Mouse (Mus musculus): ENCODE results near the gene Mast3. TPM values are rescaled to one million over a fixed set of nuclear protein-coding genes. Genes with fewer than 3 reads are reported as not detected.

Gene Mast3
- polyA plus RNA-seq, 1 experiment = 57.2 TPM

- TF ChIP-seq POLR2A (IDR thresholded peaks at IDR 0.05; ENCODE audit: insufficient read depth, low read depth, low read length) = no peak
- WGBS = 2% methylated on average over 66 of the region's 66 CpGs
- Histone ChIP-seq H3K27ac (ENCODE audit: insufficient read depth, low read depth, low read length) (peak overlapping the region; percentile 86), H3K4me3 (ENCODE audit: insufficient read depth, low read depth, low read length) (peak overlapping the region; percentile 69), H3K4me1 (ENCODE audit: control insufficient read depth, insufficient read depth, low read length) (peaks cover 6% of the 10 kb centered on the region)
These were observed 34.0 kb upstream of the Mast3 start for GRCm38 (mm10) chr8:70838654-70839407.

- TF ChIP-seq CTCF (IDR thresholded peaks at IDR 0.05; ENCODE audit: insufficient read depth, low read depth, low read length) = no peak
- no peak for TF ChIP-seq POLR2A (IDR thresholded peaks at IDR 0.05; ENCODE audit: insufficient read depth, low read depth, low read length)
- Histone ChIP-seq H3K4me1 (ENCODE audit: control insufficient read depth, insufficient read depth, low read length) (peaks cover 9% of the 10 kb centered on the region), H3K27ac (ENCODE audit: insufficient read depth, low read depth, low read length) (no peak overlapping the region), H3K4me3 (ENCODE audit: insufficient read depth, low read depth, low read length) (no peak overlapping the region)
- WGBS = 75% methylated on average over 12 of the region's 12 CpGs
These were observed 31.8 kb upstream of the Mast3 start for GRCm38 (mm10) chr8:70836666-70837065.

GRCm38 (mm10) chr8:70834071-70834470, 29.2 kb upstream of the Mast3 start:
- TF ChIP-seq POLR2A (IDR thresholded peaks at IDR 0.05; ENCODE audit: insufficient read depth, low read depth, low read length) = no peak
- TF ChIP-seq CTCF (IDR thresholded peaks at IDR 0.05; ENCODE audit: insufficient read depth, low read depth, low read length) = no peak
- Histone ChIP-seq H3K4me1 (ENCODE audit: control insufficient read depth, insufficient read depth, low read length) (peaks cover 8% of the 10 kb centered on the region), H3K4me3 (ENCODE audit: insufficient read depth, low read depth, low read length) (no peak overlapping the region), H3K27ac (ENCODE audit: insufficient read depth, low read depth, low read length) (no peak overlapping the region)
- 96% methylated on average over 3 of the region's 3 CpGs for WGBS

- H3K4me1 ChIP-seq (ENCODE audit: control insufficient read depth, insufficient read depth, low read length) = peaks cover 4% of the 10 kb centered on the region
- H3K4me3 ChIP-seq (ENCODE audit: insufficient read depth, low read depth, low read length) = no peak overlapping the region
These were observed 28.7 kb upstream of the Mast3 start for GRCm38 (mm10) chr8:70833520-70833919.

GRCm38 (mm10) chr8:70833018-70833482, 28.2 kb upstream of the Mast3 start:
- WGBS = 49% methylated on average over 9 of the region's 9 CpGs
- Histone ChIP-seq H3K27ac (ENCODE audit: insufficient read depth, low read depth, low read length) (no peak overlapping the region), H3K4me1 (ENCODE audit: control insufficient read depth, insufficient read depth, low read length) (0 out of 2 replicates have a peak, but pooled peaks cover 3% of the 10 kb centered on the region), H3K4me3 (ENCODE audit: insufficient read depth, low read depth, low read length) (no peak overlapping the region)
- TF ChIP-seq CTCF (IDR thresholded peaks at IDR 0.05; ENCODE audit: insufficient read depth, low read depth, low read length) (no peak), POLR2A (IDR thresholded peaks at IDR 0.05; ENCODE audit: insufficient read depth, low read depth, low read length) (no peak)

More at GRCm38 (mm10) chr8:70833520-70833919, 28.7 kb upstream of the Mast3 start:
- 50% methylated on average over 15 of the region's 15 CpGs for WGBS
- TF ChIP-seq CTCF (IDR thresholded peaks at IDR 0.05; ENCODE audit: insufficient read depth, low read depth, low read length) (no peak), POLR2A (IDR thresholded peaks at IDR 0.05; ENCODE audit: insufficient read depth, low read depth, low read length) (no peak)
- H3K27ac ChIP-seq (ENCODE audit: insufficient read depth, low read depth, low read length) = no peak overlapping the region

GRCm38 (mm10) chr8:70832371-70832770, 27.5 kb upstream of the Mast3 start:
- no peak for TF ChIP-seq POLR2A (IDR thresholded peaks at IDR 0.05; ENCODE audit: insufficient read depth, low read depth, low read length)
- no peak for TF ChIP-seq CTCF (IDR thresholded peaks at IDR 0.05; ENCODE audit: insufficient read depth, low read depth, low read length)
- H3K27ac ChIP-seq (ENCODE audit: insufficient read depth, low read depth, low read length) = no peak overlapping the region
- 0 out of 2 replicates have a peak, but pooled peaks cover 3% of the 10 kb centered on the region for H3K4me1 ChIP-seq (ENCODE audit: control insufficient read depth, insufficient read depth, low read length)
- 61% methylated on average over 11 of the region's 11 CpGs for WGBS
- no peak overlapping the region for H3K4me3 ChIP-seq (ENCODE audit: insufficient read depth, low read depth, low read length)

GRCm38 (mm10) chr8:70831517-70831916, 26.7 kb upstream of the Mast3 start:
- WGBS = 90% methylated on average over 8 of the region's 8 CpGs
- no peak overlapping the region for H3K27ac ChIP-seq (ENCODE audit: insufficient read depth, low read depth, low read length)
- 0 out of 2 replicates have a peak, but pooled peaks cover 3% of the 10 kb centered on the region for H3K4me1 ChIP-seq (ENCODE audit: control insufficient read depth, insufficient read depth, low read length)
- H3K4me3 ChIP-seq (ENCODE audit: insufficient read depth, low read depth, low read length) = no peak overlapping the region
- no peak for TF ChIP-seq POLR2A (IDR thresholded peaks at IDR 0.05; ENCODE audit: insufficient read depth, low read depth, low read length)
- no peak for TF ChIP-seq CTCF (IDR thresholded peaks at IDR 0.05; ENCODE audit: insufficient read depth, low read depth, low read length)

GRCm38 (mm10) chr8:70827796-70828195, 22.9 kb upstream of the Mast3 start:
- Histone ChIP-seq H3K4me1 (ENCODE audit: control insufficient read depth, insufficient read depth, low read length) (0 out of 2 replicates have a peak, but pooled peaks cover 3% of the 10 kb centered on the region), H3K27ac (ENCODE audit: insufficient read depth, low read depth, low read length) (no peak overlapping the region), H3K4me3 (ENCODE audit: insufficient read depth, low read depth, low read length) (no peak overlapping the region)
- WGBS = 86% methylated on average over 1 of the region's 1 CpGs
- TF ChIP-seq CTCF (IDR thresholded peaks at IDR 0.05; ENCODE audit: insufficient read depth, low read depth, low read length) (no peak), POLR2A (IDR thresholded peaks at IDR 0.05; ENCODE audit: insufficient read depth, low read depth, low read length) (no peak)

- Histone ChIP-seq H3K27ac (ENCODE audit: insufficient read depth, low read depth, low read length) (no peak overlapping the region), H3K4me1 (ENCODE audit: control insufficient read depth, insufficient read depth, low read length) (no peaks in the 10 kb centered on the region), H3K4me3 (ENCODE audit: insufficient read depth, low read depth, low read length) (no peak overlapping the region)
- 90% methylated on average over 2 of the region's 2 CpGs for WGBS
- TF ChIP-seq POLR2A (IDR thresholded peaks at IDR 0.05; ENCODE audit: insufficient read depth, low read depth, low read length) = no peak
- no peak for TF ChIP-seq CTCF (IDR thresholded peaks at IDR 0.05; ENCODE audit: insufficient read depth, low read depth, low read length)
These were observed 22.2 kb upstream of the Mast3 start for GRCm38 (mm10) chr8:70827010-70827409.
